Mouse (Mus musculus) midbrain, embryonic 16.5 days (tissue): ENCODE data around the gene Grip1. TPM values are rescaled to one million over a fixed set of nuclear protein-coding genes. Genes with fewer than 3 reads are reported as not detected.

Experiments
- ATAC-seq: fragments of 200-750 bp; cut with Nextera tagmentation; 2 replicates; pipeline ENCODE4 v1.8.0; 2017; ENCODE audit warnings: moderate TSS enrichment
- H3K27ac ChIP-seq: fragments of 300-500 bp; sonication (generic); 2 replicates; pipeline ENCODE4 v1.5.1; 2014; ENCODE audit warnings: mild to moderate bottlenecking, low read length, mixed read lengths
- H3K27me3 ChIP-seq: fragments of 300-500 bp; sonication (generic); 2 replicates; pipeline ENCODE4 v1.6.1; 2014; ENCODE audit warnings: low read depth, low read length, mixed read lengths; ENCODE audit not compliant: control insufficient read depth, insufficient read depth
- H3K36me3 ChIP-seq: fragments of 300-500 bp; sonication (generic); 2 replicates; pipeline ENCODE4 v1.6.1; 2014; ENCODE audit warnings: mild to moderate bottlenecking, low read length, moderate library complexity, mixed read lengths; ENCODE audit not compliant: control insufficient read depth, insufficient read depth
- H3K4me1 ChIP-seq: fragments of 300-500 bp; sonication (generic); 2 replicates; pipeline ENCODE4 v1.6.1; 2014; ENCODE audit warnings: mild to moderate bottlenecking, low read length, mixed read lengths; ENCODE audit not compliant: control insufficient read depth, insufficient read depth
- H3K4me2 ChIP-seq: fragments of 300-500 bp; sonication (generic); 2 replicates; pipeline ENCODE4 v1.6.1; 2014; ENCODE audit warnings: mild to moderate bottlenecking, low read length, mixed read lengths
- H3K4me3 ChIP-seq: fragments of 300-500 bp; sonication (generic); 2 replicates; pipeline ENCODE4 v1.5.1; 2014; ENCODE audit warnings: low read depth, mild to moderate bottlenecking, low read length, moderate library complexity, mixed read lengths
- H3K9ac ChIP-seq: fragments of 300-500 bp; sonication (generic); 2 replicates; pipeline ENCODE4 v1.6.1; 2014; ENCODE audit warnings: low read depth, low read length, mixed read lengths
- H3K9me3 ChIP-seq: fragments of 300-500 bp; sonication (generic); replicated peaks from 2 replicates; pipeline ENCODE4 v1.6.1; 2014; ENCODE audit warnings: mild to moderate bottlenecking, low read length, mixed read lengths; ENCODE audit not compliant: control insufficient read depth, poor library complexity, severe bottlenecking
- WGBS: fragments of 180-500 bp; shearing (Covaris S2); extraction: QIAGEN DNeasy Blood & Tissue Kit; methylation state at CpG from one replicate; pipeline ENCODE4 v1.1.7; 2014; 5-methylcytosine and 5-hydroxymethylcytosine counted together
- polyA plus RNA-seq: library from polyadenylated mRNA; unstranded; fragments of >200 nt; fragmentation: Nextera tagmentation; extraction: Ambion mirVana; gene quantifications from 2 replicates; pipeline ENCODE4 v1.2.1, GENCODE M21; 2015

Gene Grip1
- 19.0 and 19.7 TPM in 2 replicates for polyA plus RNA-seq

DNA sequence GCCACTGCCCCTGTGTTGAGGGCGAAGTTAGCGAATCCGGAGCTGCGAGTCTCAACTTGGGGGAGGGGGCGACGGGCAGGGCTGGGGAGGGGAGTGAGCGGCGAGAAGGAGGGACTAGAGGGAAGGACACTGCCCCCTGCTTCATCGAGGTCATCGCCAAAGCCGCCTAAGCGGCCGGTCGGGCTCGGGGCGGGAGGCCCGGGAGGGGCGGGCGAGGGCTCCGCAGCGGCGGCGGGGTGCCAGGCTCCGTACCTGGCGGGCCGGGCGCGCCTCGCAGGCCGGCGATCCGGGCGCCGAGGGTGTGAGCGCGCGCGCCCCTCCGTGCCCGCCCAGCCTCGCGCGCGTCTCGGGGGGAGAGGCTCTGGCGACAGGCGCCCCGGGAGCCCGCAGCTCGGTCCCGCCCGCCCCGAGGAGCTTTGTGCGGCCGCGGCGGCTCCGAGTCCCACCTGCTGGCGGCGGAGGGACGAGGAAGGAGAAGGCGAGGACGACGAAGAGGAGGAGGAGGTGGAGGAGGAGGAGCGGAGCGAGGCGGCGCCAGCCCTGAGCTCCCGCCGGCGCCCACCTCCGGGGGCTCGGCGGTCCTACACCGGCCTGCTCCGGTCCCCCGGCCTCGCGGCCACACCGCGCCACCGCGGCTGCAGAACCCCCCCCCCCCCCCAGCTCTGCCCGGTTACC lies at the start of gene Grip1:
Grip1 (plus strand) TSS at position 400 of the 675 bp plus-strand sequence.
- under 1% methylated on average over 45 of the region's 84 CpGs for WGBS
- ATAC-seq: peak; percentile 89
- peak within 1 kb of the TSS; percentile 88 for H3K27ac ChIP-seq

DNA sequence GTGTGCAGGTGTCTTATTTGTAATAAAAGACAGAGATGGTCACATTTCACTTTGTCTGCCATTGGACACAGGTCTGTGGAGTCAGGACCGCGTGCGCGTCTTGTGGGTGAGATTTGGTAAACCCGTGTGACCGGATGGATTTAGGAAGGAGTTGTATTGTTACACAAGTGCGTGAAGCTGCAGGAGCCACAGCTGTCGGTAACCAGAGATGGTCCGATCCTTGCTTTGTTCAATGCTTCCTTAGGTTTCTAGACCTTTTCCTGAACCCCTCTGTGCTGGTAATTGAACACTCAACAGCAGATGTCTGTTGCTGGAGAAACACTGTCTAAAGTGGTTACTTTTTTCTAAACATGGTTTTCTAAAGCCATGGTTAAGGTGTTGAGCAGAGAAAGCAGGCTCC lies 48.5 kb upstream of the Grip1 start:
- Histone ChIP-seq H3K9me3 (no peaks in the 10 kb centered on the region), H3K27me3 (no peaks in the 10 kb centered on the region), H3K4me2 (no peak overlapping the region), H3K36me3 (no peaks in the 10 kb centered on the region), H3K27ac (no peak overlapping the region), H3K4me3 (no peak overlapping the region), H3K9ac (no peak overlapping the region), H3K4me1 (no peaks in the 10 kb centered on the region)
- no peak for ATAC-seq
- 94% methylated on average over 9 of the region's 9 CpGs for WGBS

More for the DNA sequence above, at the start of gene Grip1:
- Histone ChIP-seq H3K36me3 (no peaks in the 10 kb centered on the region), H3K9ac (peak within 1 kb of the TSS; percentile 93), H3K4me2 (peak within 1 kb of the TSS; percentile 95), H3K4me3 (peak within 1 kb of the TSS; percentile 70), H3K27me3 (no peaks in the 10 kb centered on the region), H3K4me1 (peaks cover 14% of the 10 kb centered on the region), H3K9me3 (no peaks in the 10 kb centered on the region)

DNA sequence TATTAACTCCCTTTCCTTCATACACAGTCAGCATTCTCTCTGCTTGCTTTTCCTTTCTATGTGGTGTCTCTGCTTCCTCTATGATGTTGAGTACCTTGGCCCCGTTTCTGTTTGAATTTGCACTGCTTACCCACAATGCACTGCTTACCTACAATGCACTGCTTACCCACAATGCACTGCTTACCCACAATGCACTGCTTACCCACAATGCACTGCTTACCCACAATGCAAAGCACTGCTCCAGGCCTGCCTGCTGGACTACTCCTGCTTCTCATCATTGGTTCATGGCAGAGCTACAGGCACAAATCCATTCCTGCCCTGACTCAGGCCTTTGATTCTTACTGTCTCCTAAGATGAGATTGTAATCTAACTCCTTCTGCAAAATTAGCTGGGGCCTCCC lies 48.0 kb upstream of the Grip1 start:
- no peak for ATAC-seq
- Histone ChIP-seq H3K27ac (no peak overlapping the region), H3K36me3 (no peaks in the 10 kb centered on the region), H3K9me3 (no peaks in the 10 kb centered on the region), H3K27me3 (no peaks in the 10 kb centered on the region), H3K4me2 (no peak overlapping the region), H3K4me1 (no peaks in the 10 kb centered on the region), H3K9ac (no peak overlapping the region), H3K4me3 (no peak overlapping the region)
- 88% methylated on average over 1 of the region's 1 CpGs for WGBS

DNA sequence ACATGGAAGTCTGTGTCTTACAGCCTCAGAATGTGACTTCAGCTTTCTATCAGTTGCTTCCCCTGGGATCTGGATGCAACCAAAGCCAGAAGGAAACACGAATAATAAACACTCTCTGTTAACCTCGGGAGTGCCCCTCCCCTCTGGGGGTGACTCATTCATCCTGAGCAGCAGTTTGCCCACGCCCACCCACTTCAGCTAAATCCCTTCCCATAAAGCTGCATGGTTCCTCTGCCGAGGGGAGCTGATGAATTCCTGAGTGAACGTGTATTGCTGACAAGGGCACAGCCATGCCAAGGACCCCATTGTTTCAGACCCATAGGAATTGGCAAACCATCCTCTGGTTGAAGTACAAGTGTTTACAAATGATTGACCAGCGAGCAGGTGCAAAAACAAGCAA lies 45.3 kb upstream of the Grip1 start:
- no peak overlapping the region for H3K4me3 ChIP-seq
- H3K27ac ChIP-seq: no peak overlapping the region
- H3K4me1 ChIP-seq: no peaks in the 10 kb centered on the region
- H3K9ac ChIP-seq: no peak overlapping the region
- H3K4me2 ChIP-seq: no peak overlapping the region
- no peak for ATAC-seq
- no peaks in the 10 kb centered on the region for H3K9me3 ChIP-seq
- no peaks in the 10 kb centered on the region for H3K27me3 ChIP-seq
- WGBS: 20% methylated on average over 6 of the region's 6 CpGs
- no peaks in the 10 kb centered on the region for H3K36me3 ChIP-seq

DNA sequence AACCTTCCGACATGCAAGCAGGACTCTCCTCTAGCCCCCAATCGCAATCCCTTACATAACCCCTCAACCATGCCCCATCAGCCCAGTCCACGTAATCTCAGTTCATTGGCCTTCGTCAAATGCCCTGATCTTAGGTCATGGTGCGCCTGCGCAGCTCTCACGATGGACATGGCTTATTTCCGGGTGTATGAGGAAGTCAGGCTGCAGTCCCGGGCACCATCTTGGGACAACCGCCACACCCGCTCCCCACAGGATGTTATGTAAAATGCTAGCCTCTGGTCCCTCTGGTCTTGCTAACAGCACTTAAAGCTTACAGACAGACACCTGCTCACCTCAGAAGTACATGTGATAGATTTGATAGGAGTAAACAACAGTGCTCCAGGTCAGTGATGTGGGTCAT lies 40.4 kb upstream of the Grip1 start:
- ATAC-seq: no peak
- no peak overlapping the region for H3K9ac ChIP-seq
- no peak overlapping the region for H3K4me2 ChIP-seq
- WGBS: 97% methylated on average over 11 of the region's 11 CpGs
- H3K9me3 ChIP-seq: no peaks in the 10 kb centered on the region
- H3K27ac ChIP-seq: no peak overlapping the region
- H3K4me1 ChIP-seq: no peaks in the 10 kb centered on the region
- no peak overlapping the region for H3K4me3 ChIP-seq
- H3K27me3 ChIP-seq: no peaks in the 10 kb centered on the region
- H3K36me3 ChIP-seq: no peaks in the 10 kb centered on the region

DNA sequence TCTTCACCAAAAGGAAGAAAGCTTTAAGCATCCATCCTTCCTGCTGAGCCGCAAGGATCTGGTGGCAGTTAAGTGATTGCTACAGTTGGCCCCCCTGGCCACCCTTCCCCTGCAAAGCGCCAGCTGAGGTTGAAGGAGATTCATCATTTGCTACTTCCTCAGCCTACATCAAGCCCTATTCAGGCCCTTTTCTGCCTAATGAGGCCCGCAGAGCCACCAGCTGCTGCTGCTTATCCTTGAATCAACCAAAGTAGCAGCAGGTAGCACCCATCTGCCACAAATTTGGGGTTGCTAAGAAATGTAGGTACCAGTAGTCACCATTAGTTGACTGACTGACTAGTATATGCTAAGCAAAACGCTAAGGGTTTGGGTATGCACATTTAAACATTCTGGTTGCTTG lies 38.5 kb upstream of the Grip1 start:
- Histone ChIP-seq H3K4me1 (no peaks in the 10 kb centered on the region), H3K9ac (no peak overlapping the region), H3K4me2 (no peak overlapping the region), H3K4me3 (no peak overlapping the region), H3K27ac (no peak overlapping the region), H3K36me3 (no peaks in the 10 kb centered on the region), H3K9me3 (no peaks in the 10 kb centered on the region), H3K27me3 (no peaks in the 10 kb centered on the region)
- WGBS: 77% methylated on average over 4 of the region's 4 CpGs
- no peak for ATAC-seq

DNA sequence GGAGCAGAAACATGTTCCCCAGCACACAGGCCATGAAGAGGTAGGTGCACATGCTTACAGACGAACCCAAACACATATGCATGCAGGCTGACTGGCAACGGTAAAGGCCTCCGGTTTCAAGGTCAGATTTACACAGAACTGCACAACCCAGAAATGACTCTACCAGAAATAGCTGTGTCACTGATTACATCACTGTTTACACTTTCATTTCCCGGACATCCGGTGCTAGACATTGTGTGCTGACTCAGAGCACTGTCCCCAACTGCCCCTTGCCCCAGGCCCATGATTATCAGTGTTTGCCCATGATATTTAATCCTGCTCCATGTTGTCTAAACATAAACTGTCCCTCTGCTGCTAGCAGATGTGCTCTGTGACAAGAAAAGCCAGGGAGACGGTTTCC lies 32.2 kb upstream of the Grip1 start:
- Histone ChIP-seq H3K9ac (no peak overlapping the region), H3K4me3 (no peak overlapping the region)
- WGBS: 83% methylated on average over 6 of the region's 6 CpGs

DNA sequence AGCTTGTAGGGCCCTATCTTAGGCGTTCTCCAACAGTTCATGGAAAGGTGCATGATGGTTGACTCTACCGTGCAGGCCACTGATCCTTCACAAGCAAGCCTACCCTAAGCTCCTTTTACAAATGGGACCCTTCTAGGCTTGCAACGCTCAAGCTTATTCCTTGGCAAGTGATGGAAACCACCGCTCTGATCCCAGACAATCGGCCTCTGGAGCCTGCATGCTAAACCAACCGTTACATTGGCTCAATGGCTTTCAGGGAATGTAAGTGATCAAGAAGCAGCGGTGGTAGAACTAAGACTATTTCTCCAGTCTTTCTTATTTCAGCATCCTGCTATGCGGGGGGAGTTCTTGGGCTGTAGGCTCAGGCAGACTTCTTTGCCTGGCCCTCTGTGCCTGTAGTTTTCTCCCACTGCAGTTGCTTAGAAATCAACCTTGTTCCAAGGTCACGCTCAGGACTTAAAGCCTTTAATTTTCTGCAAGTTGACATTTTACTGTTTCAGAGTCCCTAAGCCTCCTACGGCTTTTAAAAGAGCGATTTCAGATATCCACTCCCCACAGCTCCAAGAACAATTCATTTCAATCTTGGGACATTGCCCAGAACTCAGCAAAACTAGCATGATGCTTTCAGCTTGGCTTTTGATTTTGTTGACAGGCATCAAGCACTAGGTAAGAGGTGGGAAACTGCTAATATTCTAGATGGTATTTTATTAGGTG lies 29.7 kb upstream of the Grip1 start:
- H3K9ac ChIP-seq: no peak overlapping the region
- no peaks in the 10 kb centered on the region for H3K27me3 ChIP-seq
- H3K4me1 ChIP-seq: 0 out of 2 replicates have a peak, but pooled peaks cover 2% of the 10 kb centered on the region
- H3K9me3 ChIP-seq: no peaks in the 10 kb centered on the region
- H3K27ac ChIP-seq: no peak overlapping the region
- H3K4me2 ChIP-seq: no peak overlapping the region
- no peak for ATAC-seq
- H3K36me3 ChIP-seq: no peaks in the 10 kb centered on the region
- WGBS: 54% methylated on average over 11 of the region's 11 CpGs
- H3K4me3 ChIP-seq: no peak overlapping the region

More for the DNA sequence above, 32.2 kb upstream of the Grip1 start:
- H3K27ac ChIP-seq: no peak overlapping the region
- H3K36me3 ChIP-seq: no peaks in the 10 kb centered on the region
- no peak overlapping the region for H3K4me2 ChIP-seq
- no peaks in the 10 kb centered on the region for H3K27me3 ChIP-seq
- H3K4me1 ChIP-seq: 0 out of 2 replicates have a peak, but pooled peaks cover 2% of the 10 kb centered on the region
- no peak for ATAC-seq
- H3K9me3 ChIP-seq: no peaks in the 10 kb centered on the region

DNA sequence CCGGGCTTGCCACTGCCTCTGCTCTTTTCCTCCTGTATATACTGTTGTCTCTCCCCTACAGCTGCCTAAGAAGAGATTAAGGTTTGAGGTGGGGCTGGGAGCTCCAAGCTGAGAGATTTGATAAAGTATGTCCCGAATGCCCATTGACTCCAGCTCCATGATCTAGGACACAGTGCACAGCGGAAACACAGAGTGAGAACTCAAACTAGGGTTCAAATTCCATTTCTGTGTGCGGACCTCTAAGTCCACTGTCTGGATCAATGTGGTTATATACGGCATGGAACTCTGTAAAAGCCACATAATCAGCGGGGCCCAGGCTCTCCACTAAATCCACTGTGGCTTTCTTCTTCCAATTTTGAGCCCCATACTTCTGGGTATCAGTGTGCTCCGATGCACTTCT lies 26.0 kb upstream of the Grip1 start:
- WGBS: 89% methylated on average over 7 of the region's 7 CpGs
- 0 out of 2 replicates have a peak, but pooled peaks cover 2% of the 10 kb centered on the region for H3K4me1 ChIP-seq
- ATAC-seq: no peak

More for the DNA sequence above, 26.0 kb upstream of the Grip1 start:
- no peaks in the 10 kb centered on the region for H3K27me3 ChIP-seq
- H3K27ac ChIP-seq: no peak overlapping the region
- no peak overlapping the region for H3K9ac ChIP-seq
- no peaks in the 10 kb centered on the region for H3K36me3 ChIP-seq
- H3K9me3 ChIP-seq: no peaks in the 10 kb centered on the region
- H3K4me3 ChIP-seq: no peak overlapping the region
- H3K4me2 ChIP-seq: no peak overlapping the region
